Comparison of ENCODE assay signal across 22 mouse cellular contexts in genomic region chr2:132298250-132298649, GRCm38 (mm10). TPM values are rescaled to one million over a fixed set of nuclear protein-coding genes. Genes with fewer than 3 reads are reported as not detected.
A peak's percentile ranks its signal among the peaks of the same experiment; 100 is the strongest.
DNase-seq lines count a peak whose midpoint lies in the region; ATAC-seq and TF ChIP-seq lines count a peak whose summit lies in the region.
"Had no signal": no experiment of that assay in that cellular context is flagged by ENCODE, and none has a peak within 500 bp of the region (broad histone marks: within the 10 kb centered on the region; RNA-seq: fewer than 3 reads in every experiment).

No protein-coding gene starts in this region.

- no peak for TF ChIP-seq EP300 in stomach, postnatal 0 days (optimal IDR thresholded peaks at IDR 0.05)

- peak; percentile 45; the same call in 1 of the 2 replicates for ATAC-seq in stomach, postnatal 0 days (ENCODE audit: low FRiP score, low TSS enrichment)
- ATAC-seq: activated CD4-positive, CD25-positive, alpha-beta regulatory T cell, adult 4 months; CD4-positive, CD25-positive, alpha-beta regulatory T cell, adult 4 months; forebrain, embryonic 13.5 days; forebrain, embryonic 15.5 days; Patski had no signal

- H3K4me1 ChIP-seq in heart, embryonic 10.5 days, result peaks cover 21% of the 10 kb centered on the region
- no peaks in the 10 kb centered on the region for H3K4me1 ChIP-seq in stomach, postnatal 0 days (replicated peaks; ENCODE audit: control insufficient read depth, insufficient read depth)
- H3K4me1 ChIP-seq: embryonic facial prominence, embryonic 10.5 days; embryonic facial prominence, embryonic 12.5 days; forebrain, embryonic 13.5 days; forebrain, embryonic 15.5 days had no signal

- no peak overlapping the region for H3K9ac ChIP-seq in stomach, postnatal 0 days (ENCODE audit: low read length)
- H3K9ac ChIP-seq: embryonic facial prominence, embryonic 12.5 days; forebrain, embryonic 13.5 days; forebrain, embryonic 15.5 days had no signal

- peak; percentile 30 for DNase-seq in heart, adult 11 months
- DNase-seq in heart, embryonic 10.5 days (ENCODE audit: low spot score), result no peak
- peak; percentile 63 for DNase-seq in large intestine, adult 2 months (ENCODE audit: low read depth, low spot score)
- DNase-seq in stomach, postnatal 0 days (ENCODE audit: low spot score), result no peak
- DNase-seq in kidney, adult 18-20 months, result no peak
- DNase-seq: adrenal gland, adult 8-10 months; adrenal gland, postnatal 14 days; adrenal gland, postnatal 36 days; B cell, adult 2 months; cerebellum, adult 11-12 months; cerebellum, adult 2 months; cerebellum, adult 9-10 months; cerebellum, postnatal 10 days; cerebellum, postnatal 25 days had no signal

- no peaks in the 10 kb centered on the region for H3K9me3 ChIP-seq in heart, embryonic 10.5 days
- H3K9me3 ChIP-seq in stomach, postnatal 0 days (ENCODE audit: control insufficient read depth, low read length), result no peaks in the 10 kb centered on the region
- H3K9me3 ChIP-seq: embryonic facial prominence, embryonic 10.5 days; embryonic facial prominence, embryonic 12.5 days; forebrain, embryonic 13.5 days; forebrain, embryonic 15.5 days had no signal

- H3K4me3 ChIP-seq in heart, embryonic 10.5 days, result no peak overlapping the region
- no peak overlapping the region for H3K4me3 ChIP-seq in stomach, postnatal 0 days (ENCODE audit: low read depth, low read length)
- H3K4me3 ChIP-seq: embryonic facial prominence, embryonic 10.5 days; embryonic facial prominence, embryonic 12.5 days; forebrain, embryonic 13.5 days; forebrain, embryonic 15.5 days had no signal

- peaks cover 73% of the 10 kb centered on the region for H3K36me3 ChIP-seq in heart, embryonic 10.5 days
- H3K36me3 ChIP-seq in stomach, postnatal 0 days (ENCODE audit: control insufficient read depth, insufficient read depth, low read length), result peaks cover 25% of the 10 kb centered on the region

- WGBS in heart, embryonic 10.5 days, result 91% methylated on average over 4 of the region's 4 CpGs
- WGBS in large intestine, adult 2 months, result 41% methylated on average over 4 of the region's 4 CpGs
- WGBS in stomach, postnatal 0 days, result 88% methylated on average over 4 of the region's 4 CpGs

- no peak for TF ChIP-seq CTCF in stomach, postnatal 0 days (IDR thresholded peaks at IDR 0.05; ENCODE audit: low read depth)

- no peak overlapping the region for H3K27ac ChIP-seq in heart, embryonic 10.5 days
- no peak overlapping the region for H3K27ac ChIP-seq in stomach, postnatal 0 days (replicated peaks)
- H3K27ac ChIP-seq: embryonic facial prominence, embryonic 10.5 days; embryonic facial prominence, embryonic 12.5 days; forebrain, embryonic 13.5 days; forebrain, embryonic 15.5 days had no signal

- no peak overlapping the region for H3K4me2 ChIP-seq in stomach, postnatal 0 days (replicated peaks; ENCODE audit: low read depth)
- H3K4me2 ChIP-seq: embryonic facial prominence, embryonic 12.5 days; forebrain, embryonic 13.5 days; forebrain, embryonic 15.5 days had no signal

- H3K27me3 ChIP-seq in heart, embryonic 10.5 days (ENCODE audit: insufficient read depth, poor library complexity, severe bottlenecking), result no peaks in the 10 kb centered on the region
- no peaks in the 10 kb centered on the region for H3K27me3 ChIP-seq in stomach, postnatal 0 days (ENCODE audit: control insufficient read depth, insufficient read depth, low read length)
- H3K27me3 ChIP-seq: CH12.LX; embryonic facial prominence, embryonic 12.5 days; forebrain, embryonic 13.5 days; forebrain, embryonic 15.5 days; Patski had no signal

RNA-seq across cellular contexts. Expression of gene Cds2, which starts 35.3 kb away (rescaled TPM):
- polyA plus RNA-seq in heart, embryonic 10.5 days (2016; fragmentation: Nextera tagmentation; extraction: Ambion mirVana), result 20.0 and 20.4 TPM in 2 replicates
- polyA plus RNA-seq in large intestine, adult 2 months (2012; rRNA removed), result 23.4 and 29.0 TPM in 2 replicates
- 12.6 and 13.1 TPM in 2 replicates for polyA plus RNA-seq in stomach, postnatal 0 days (2015; fragmentation: Nextera tagmentation; extraction: Ambion mirVana)

RNA-seq across cellular contexts. Expression of gene Pcna, which starts 45.1 kb away (rescaled TPM):
- 217 and 273 TPM in 2 replicates for polyA plus RNA-seq in heart, embryonic 10.5 days (2016; fragmentation: Nextera tagmentation; extraction: Ambion mirVana)
- polyA plus RNA-seq in large intestine, adult 2 months (2012; rRNA removed), result 98.9 and 104 TPM in 2 replicates
- 108 and 110 TPM in 2 replicates for polyA plus RNA-seq in stomach, postnatal 0 days (2015; fragmentation: Nextera tagmentation; extraction: Ambion mirVana)

RNA-seq across cellular contexts. Expression of gene Tmem230, which starts 50.6 kb away (rescaled TPM):
- polyA plus RNA-seq in heart, embryonic 10.5 days (2016; fragmentation: Nextera tagmentation; extraction: Ambion mirVana), result 39.4 TPM in 2 replicates
- polyA plus RNA-seq in large intestine, adult 2 months (2012; rRNA removed), result 34.9 and 64.0 TPM in 2 replicates
- 28.6 and 29.4 TPM in 2 replicates for polyA plus RNA-seq in stomach, postnatal 0 days (2015; fragmentation: Nextera tagmentation; extraction: Ambion mirVana)

Comparison
In these comparisons a context has a peak if more than half of its experiments do, and no peak if none do; other contexts are left out.
1. DNase-seq: peak in heart, adult 11 months (single experiment) and large intestine, adult 2 months (single experiment); none in heart, embryonic 10.5 days (single experiment), stomach, postnatal 0 days (single experiment) and kidney, adult 18-20 months (single experiment).